Mouse (Mus musculus) adrenal gland, adult 2 months (tissue): ENCODE data around the gene Rragd. TPM values are rescaled to one million over a fixed set of nuclear protein-coding genes. Genes with fewer than 3 reads are reported as not detected.

ENCODE experiments used
- DNase-seq: peaks from one replicate; pipeline ENCODE4 v3.0.0; 2021
- polyA plus RNA-seq: library from polyadenylated mRNA; depleted of rRNA; stranded (reverse); fragments of >200 nt; gene quantifications from 2 replicates; pipeline ENCODE4 v1.2.3, GENCODE M21; 2012; rRNA removed
- total RNA-seq, 2 experiments: library from RNA; stranded (reverse); gene quantifications; 2 replicates each; pipeline ENCODE4 v1.2.3; 2021

The Rragd gene
- total and polyA plus RNA-seq, 3 experiments, result 1.0 to 14.7 (median 7.9) TPM

DNA sequence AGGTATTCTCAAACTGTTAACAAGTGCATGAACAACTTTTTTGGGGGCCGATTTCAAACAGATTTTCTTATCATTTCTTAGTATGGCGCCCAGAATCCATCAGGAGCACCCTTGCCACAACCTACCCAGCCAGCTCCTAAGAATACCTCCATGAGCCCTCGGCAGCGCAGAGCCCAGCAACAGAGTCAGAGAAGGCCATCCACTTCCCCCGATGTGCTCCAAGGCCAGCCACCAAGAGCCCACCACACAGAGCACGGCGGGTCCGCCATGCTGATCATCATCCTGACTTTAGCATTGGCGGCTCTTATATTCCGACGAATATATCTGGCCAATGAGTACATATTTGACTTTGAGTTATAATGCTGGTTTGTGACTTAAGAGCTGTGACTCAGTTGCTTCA is 66.8 kb downstream of the Rragd start:
- DNase-seq, result no peak

DNA sequence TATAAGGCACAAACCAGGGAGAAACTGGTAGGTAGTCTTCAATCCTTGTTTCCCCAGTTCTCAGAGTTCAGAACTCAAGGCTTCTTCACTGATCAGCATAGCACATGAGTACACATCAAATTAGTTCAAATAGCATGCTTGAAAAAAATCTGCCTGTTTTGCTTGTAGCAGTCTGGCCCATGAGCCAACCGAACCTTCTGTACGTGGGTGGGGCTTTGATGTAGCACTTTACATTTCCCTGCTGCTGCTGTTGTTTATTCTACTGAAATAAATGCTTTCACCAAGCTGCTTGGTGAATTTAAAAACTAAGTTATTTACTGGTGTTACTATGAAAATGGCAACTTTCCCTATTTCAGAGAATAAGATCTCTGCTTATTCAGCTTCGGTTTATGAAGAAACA is 69.2 kb downstream of the Rragd start:
- no peak for DNase-seq

DNA sequence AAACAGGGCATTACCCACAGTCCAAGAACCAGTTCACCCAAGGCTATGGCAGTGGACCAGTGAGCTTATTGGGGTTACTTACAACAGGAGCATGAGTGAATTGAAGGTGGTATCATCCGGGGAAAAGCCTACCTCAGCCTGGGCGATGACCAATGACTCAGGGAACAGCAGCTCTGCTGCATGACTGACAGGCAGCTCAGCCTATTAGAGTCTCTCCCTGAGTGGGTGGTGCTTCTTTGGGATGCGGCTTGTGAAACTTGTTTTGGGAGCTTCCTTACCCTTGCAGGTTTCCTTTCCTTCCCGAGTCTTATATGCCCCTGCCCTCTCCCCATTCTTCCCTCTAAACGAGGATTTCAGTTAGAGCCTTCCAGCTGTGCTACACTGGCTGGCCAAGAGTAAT is 69.8 kb downstream of the Rragd start:
- peak; percentile 13 for DNase-seq

DNA sequence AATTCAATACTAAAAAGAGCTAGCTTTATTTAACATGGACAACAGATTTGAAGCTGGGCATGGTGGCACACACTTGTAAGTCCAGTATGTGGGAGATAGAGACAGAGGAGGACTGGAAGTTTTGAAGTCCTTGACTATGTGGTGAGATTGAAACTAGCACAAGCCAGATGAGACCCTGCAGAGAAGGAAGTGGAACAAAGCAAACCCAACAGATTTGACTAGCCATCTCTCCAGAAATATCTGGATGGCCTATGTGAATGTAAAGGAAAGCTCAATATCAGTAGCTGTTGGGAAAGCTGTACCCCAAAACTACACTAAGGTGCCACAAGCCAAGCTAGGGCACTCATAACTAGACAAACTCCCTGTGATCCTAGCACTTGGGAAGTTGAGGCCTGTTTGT is 71.6 kb downstream of the Rragd start:
- no peak for DNase-seq

DNA sequence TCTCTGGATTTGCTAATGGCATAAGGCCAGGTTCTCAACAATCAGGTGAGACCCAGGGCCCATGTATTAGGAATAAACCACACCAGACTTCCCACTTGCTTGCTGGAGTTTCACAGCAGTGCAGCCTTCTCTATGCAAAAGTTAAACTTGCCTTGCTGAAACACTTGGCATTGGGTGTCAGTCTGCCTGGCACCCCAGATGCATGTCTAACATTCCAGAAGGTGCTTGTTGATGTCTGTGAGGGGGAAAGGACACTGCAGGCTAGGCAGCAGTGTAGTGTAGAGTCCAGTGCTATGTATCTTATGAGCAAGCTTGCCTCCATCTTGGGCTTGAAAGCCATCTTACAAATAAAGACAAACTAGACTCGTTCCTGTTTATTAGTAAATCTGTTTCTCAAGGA is 73.5 kb downstream of the Rragd start:
- DNase-seq, result no peak

DNA sequence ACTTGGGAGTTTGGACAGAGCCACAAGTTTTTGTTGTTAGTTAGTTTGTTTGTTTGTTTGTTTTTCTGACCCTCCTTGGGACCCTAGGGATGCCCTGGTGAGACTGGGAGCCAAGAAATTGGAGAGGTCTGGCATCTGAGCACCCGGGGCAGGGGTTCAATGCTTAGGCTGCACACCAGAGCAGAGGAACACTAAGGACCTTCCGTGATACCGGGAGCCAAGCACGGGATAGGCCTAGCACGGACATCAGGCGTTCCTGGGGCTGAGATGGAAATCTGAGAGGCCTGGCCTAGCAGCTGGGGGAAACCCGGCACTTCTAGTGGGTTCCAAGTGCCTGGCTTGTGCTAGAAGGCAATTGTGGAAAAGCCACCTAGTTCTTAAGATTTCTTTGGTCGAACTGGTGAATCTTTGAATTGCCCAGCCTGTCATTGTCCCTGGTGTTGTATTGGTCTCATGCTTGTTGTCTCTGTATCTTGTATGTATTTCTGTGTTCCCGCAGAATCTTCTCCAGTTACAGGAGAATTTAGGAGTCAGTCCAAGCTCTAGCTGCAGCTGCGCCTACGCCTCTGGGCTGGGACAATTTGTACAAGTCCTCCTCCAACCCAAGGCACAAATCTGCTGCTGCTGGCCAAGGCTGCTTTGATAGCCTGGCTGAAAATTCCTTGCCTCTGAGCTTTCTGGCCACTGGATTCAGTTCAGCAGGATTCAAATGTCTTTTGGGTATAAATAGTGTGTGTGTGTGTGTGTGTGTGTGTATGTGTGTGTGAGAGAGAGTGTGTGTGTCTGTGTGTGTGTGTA is 75.3 kb downstream of the Rragd start:
- DNase-seq, result no peak

DNA sequence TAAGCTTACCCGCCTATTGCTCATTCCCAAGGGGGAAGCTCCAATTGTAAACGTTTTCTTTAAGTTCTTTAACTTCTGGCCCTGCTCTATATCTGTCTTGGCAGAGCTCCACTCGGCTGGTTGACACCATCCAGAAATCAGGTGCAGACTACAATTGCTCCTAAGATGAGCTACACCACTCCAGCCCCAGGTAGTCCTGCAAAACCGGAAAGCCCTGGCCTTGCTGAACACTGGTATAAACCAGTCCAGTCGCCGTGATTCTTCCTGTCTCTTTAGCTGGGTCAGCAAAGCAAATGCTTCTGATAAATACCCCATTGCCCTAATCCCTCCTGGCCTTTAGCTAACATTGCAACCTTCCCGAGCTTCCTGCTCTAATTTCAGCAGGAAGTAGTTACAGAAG is 78.3 kb downstream of the Rragd start:
- DNase-seq, result no peak

DNA sequence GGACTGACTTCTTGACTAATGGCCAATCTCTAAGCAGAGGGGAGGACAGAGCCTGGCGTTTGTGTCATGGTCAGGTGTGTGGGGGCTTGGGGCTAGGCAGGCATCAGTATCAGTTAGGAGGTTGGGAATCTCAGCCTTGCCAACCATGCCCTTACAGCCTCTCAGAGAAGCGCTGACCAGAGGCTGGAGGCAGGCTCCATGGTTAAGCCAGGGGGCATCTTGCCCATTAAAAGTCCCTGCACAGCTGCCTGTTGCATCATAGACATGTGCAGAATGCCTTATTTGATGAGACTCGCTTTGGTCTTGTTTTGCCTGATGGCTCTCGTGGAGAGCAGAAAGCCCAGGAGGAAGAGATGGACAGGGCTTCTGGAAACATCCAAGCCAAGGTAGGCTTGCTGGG is 80.1 kb downstream of the Rragd start, which contains the start of gene Gabrr2:
Gabrr2 (plus strand) TSS at position 19 of the 400 bp plus-strand sequence.
- no peak for DNase-seq

DNA sequence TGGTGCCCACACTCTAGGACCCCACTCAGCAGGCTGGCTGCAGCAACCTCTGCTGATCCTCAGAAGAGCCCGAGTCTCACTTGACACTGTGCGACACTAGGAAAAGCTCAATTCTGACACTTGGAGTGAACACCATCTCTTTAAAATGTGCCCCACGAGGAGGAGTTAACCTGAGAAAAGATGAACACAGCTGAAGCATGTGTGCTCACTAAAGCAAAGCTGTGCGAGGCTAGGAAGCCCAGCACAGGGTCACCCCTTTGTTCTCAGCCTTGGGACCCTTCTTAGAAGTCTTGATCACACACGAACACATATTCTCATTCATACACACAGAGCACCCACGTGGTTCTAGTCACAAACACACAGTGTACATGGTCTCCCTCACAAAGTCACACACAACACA is 82.1 kb downstream of the Rragd start:
- no peak for DNase-seq

DNA sequence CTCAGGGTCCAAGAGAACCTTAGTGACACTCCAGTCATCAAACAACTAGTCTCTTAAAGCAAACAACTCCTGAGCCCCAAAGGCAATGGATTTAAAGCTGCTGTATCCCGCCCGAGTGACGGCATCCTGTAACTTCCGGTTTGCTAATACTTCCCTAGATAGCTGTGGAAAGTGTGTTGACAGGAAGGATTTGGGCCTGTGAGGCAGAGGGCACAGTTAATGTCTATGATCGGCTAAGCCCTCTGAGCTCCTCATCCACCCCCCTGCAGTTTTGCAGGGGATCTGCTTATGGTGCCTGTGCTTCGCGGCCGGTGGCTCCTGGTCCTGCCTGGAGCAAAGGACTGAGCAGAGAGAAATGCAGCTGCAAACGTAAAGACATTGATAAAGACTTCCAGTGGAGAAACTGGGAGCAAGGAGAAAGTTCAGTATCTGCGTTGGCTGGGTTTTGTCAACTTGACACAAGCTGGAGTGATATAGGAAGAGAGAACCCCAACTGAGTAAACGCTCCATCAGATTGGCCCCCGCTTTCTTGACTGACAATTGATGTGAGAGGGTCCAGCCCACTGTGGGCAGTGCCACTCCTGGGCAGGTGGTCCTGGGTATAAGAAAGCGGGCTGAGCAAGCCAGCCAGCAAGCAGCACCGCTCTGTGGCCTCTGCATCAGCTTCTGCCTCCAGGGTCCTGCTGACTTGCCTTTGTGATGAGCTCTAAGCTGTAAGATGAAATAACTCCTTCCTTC is 83.6 kb downstream of the Rragd start:
- DNase-seq, result no peak

DNA sequence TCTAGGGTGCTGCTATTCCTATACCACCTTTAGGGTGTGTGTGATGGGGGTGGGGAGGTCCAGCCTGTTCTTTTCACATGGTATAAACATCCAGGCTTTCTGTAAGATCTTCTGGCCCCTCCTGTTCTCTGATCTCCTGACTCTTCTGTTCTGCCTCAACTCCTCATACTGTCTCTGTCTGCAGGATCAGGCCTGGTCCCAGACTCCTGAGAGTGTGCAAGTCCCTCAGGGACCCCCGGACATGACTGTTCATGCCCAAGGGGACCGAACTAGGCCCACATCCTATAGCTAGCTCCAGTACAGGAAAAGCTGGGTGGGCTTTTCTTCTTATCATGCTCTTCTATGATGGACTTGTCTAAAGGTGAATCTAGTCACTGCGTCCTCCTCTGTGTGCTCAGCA is 84.5 kb downstream of the Rragd start:
- no peak for DNase-seq

DNA sequence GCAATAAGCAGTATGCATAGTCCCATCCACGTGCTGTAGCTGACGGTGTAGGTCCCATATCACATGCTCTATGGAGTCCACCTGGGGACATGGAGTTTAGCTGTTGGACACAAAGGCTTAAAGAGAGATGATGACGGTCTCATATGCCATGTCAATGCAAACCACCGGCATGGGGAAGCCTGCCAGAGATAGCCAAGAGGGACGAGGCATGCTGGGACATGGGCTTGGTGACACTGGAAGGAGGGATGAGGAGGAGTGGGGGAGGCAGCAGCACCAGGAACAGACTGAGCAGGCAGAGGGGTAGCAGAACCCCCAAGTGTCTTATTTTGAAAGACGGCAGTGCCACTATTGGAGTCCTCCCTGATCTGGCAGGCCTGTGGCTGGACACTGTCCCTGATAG is 85.0 kb downstream of the Rragd start:
- no peak for DNase-seq

DNA sequence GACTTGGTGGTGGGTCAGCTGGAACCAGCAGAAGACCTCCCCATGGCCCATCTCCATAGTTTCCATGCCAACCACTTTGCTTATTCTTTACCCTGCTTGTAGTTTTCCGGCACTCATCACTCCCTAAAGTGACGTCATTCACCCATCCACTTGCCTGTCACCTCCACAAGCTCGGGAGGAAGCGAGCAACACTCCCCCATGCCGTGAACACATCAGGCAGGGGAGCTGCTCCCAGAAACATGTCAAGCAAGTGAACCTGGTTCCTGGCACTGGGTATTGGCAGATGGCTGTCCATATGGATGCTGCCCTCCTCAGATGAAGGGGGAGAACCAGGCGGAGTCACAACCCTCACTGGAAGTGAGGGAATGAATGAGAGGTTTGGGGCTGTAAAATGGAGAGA is 86.1 kb downstream of the Rragd start:
- DNase-seq, result no peak

DNA sequence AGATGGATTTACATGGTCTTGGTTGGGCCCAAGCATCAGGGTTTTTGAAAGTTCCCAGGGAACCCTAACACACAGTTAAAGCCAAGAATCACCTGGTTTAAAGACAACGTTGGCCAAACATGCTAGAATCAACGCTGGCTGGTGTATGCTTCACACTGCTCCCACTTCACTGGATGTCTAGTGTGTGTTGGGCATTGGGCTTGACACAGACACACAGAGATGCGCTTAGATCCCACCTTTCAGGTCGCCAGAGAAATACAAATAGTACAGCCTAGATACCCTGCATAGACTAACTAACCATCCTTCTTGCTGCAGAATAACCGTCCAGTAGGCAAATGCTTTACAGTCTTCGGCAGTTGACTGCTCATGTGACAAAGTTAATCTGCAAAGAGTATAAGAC is 87.5 kb downstream of the Rragd start:
- DNase-seq, result no peak

DNA sequence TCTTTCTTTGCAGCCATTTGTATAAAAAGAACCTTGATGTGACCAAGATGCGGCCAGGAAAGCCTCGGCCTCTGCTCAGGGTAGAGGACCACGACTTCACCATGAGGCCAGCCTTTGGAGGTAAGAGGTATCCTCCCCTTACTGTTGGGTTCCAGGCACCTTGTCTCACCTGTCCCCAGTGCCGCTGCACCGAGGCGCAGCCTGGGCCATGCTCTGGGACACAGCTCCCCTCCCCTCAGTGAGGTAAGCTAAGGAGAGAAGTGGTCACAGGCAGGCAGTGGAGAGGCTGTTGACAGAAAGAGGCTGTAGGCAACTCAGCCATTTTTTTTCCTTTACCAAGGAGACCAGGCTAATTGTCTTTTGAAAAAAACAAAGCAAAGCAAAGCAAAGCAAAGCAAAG is 88.5 kb downstream of the Rragd start:
- no peak for DNase-seq

Other genes starting within 250 kb of the Rragd start
- gene Lyrm2, start 182.8 kb upstream of the Rragd start, total RNA-seq, result 10 to 100 TPM; 48.4 to 54.0 TPM
- gene Lyrm2, start 182.8 kb upstream of the Rragd start, polyA plus RNA-seq, result 9.7 and 11.3 TPM in 2 replicates
- gene Ankrd6, start 32.2 kb upstream of the Rragd start, total RNA-seq, result 1 to 10 TPM; 2.2 to 4.6 TPM
- gene Ankrd6, start 32.2 kb upstream of the Rragd start, polyA plus RNA-seq, result 0.56 and 0.75 TPM in 2 replicates
- gene Ube2j1, start 48.4 kb downstream of the Rragd start, total RNA-seq, result 10 to 100 TPM; 61.5 to 71.4 TPM
- gene Ube2j1, start 48.4 kb downstream of the Rragd start, polyA plus RNA-seq, result 12.5 and 14.2 TPM in 2 replicates
- gene Gabrr2, start 80.0 kb downstream of the Rragd start, total RNA-seq, result not detected
- 0.22 and 0.95 TPM in 2 replicates for gene Gabrr2, start 80.0 kb downstream of the Rragd start, polyA plus RNA-seq
- under 1 TPM in 1 of 2 experiments, not detected in 1; 0.28 TPM for gene Gabrr1, start 149.5 kb downstream of the Rragd start, total RNA-seq
- 0.07 TPM in 1 of 2 replicates, not detected in the other for gene Gabrr1, start 149.5 kb downstream of the Rragd start, polyA plus RNA-seq
- gene Pm20d2, start 206.7 kb downstream of the Rragd start, total RNA-seq, result 10 to 100 TPM; 19.5 to 47.0 TPM
- 63.8 and 85.1 TPM in 2 replicates for gene Pm20d2, start 206.7 kb downstream of the Rragd start, polyA plus RNA-seq
- gene Srsf12, start 226.0 kb downstream of the Rragd start, total RNA-seq, result under 1 TPM; 0.55 to 0.98 TPM
- gene Srsf12, start 226.0 kb downstream of the Rragd start, polyA plus RNA-seq, result 0.22 and 0.85 TPM in 2 replicates